Mouse (Mus musculus): ENCODE measurements around the gene Syt1.

- TF ChIP-seq POLR2A (IDR thresholded peaks at IDR 0.05; ENCODE audit: borderline replicate concordance, extremely low read depth, insufficient read depth, insufficient read length, poor library complexity, severe bottlenecking) (no peak), CTCF (IDR thresholded peaks at IDR 0.05; ENCODE audit: borderline replicate concordance, extremely low read depth, insufficient read depth, insufficient read length) (no peak)
Observed at GRCm38 (mm10) chr10:108697062-108697461, 313.7 kb downstream of the Syt1 start.
